26 mouse cellular contexts compared by ENCODE assay signal in genomic region chr13:69944651-69945050, GRCm38 (mm10).
DNase-seq lines count a peak whose midpoint lies in the region; ATAC-seq lines count a peak whose summit lies in the region.
"Had no signal": no experiment of that assay in that cellular context is flagged by ENCODE, and none has a peak within 500 bp of the region (broad histone marks: within the 10 kb centered on the region; RNA-seq: fewer than 3 reads in every experiment).

No protein-coding gene starts in this region.

- H3K4me1 ChIP-seq in forebrain, embryonic 11.5 days (replicated peaks; ENCODE audit: control insufficient read depth, insufficient read depth, low read length) = peaks cover 2% of the 10 kb centered on the region; the same call in 1 of the 2 replicates
- H3K4me1 ChIP-seq in forebrain, embryonic 14.5 days (ENCODE audit: control insufficient read depth, insufficient read depth, low read length) = peaks cover 5% of the 10 kb centered on the region; the same call in 1 of the 2 replicates
- no peaks in the 10 kb centered on the region for H3K4me1 ChIP-seq in hindbrain, embryonic 11.5 days (replicated peaks; ENCODE audit: control insufficient read depth, insufficient read depth, low read length)
- peaks cover 3% of the 10 kb centered on the region for H3K4me1 ChIP-seq in hindbrain, embryonic 12.5 days
- H3K4me1 ChIP-seq: embryonic facial prominence, embryonic 12.5 days; embryonic facial prominence, embryonic 15.5 days had no signal

- H3K9me3 ChIP-seq in forebrain, embryonic 11.5 days (ENCODE audit: control insufficient read depth, low read length) = no peaks in the 10 kb centered on the region
- no peaks in the 10 kb centered on the region for H3K9me3 ChIP-seq in forebrain, embryonic 14.5 days (replicated peaks; ENCODE audit: control insufficient read depth, low read length)
- no peaks in the 10 kb centered on the region for H3K9me3 ChIP-seq in hindbrain, embryonic 11.5 days (ENCODE audit: control insufficient read depth, low read length)
- H3K9me3 ChIP-seq in hindbrain, embryonic 12.5 days (replicated peaks) = no peaks in the 10 kb centered on the region
- H3K9me3 ChIP-seq: embryonic facial prominence, embryonic 12.5 days; embryonic facial prominence, embryonic 15.5 days; forebrain, embryonic 12.5 days; heart, embryonic 12.5 days; heart, embryonic 15.5 days; hindbrain, embryonic 13.5 days had no signal

- H3K9ac ChIP-seq in forebrain, embryonic 11.5 days (ENCODE audit: low read length) = no peak overlapping the region
- H3K9ac ChIP-seq in forebrain, embryonic 14.5 days (ENCODE audit: low read length) = no peak overlapping the region
- no peak overlapping the region for H3K9ac ChIP-seq in hindbrain, embryonic 11.5 days (ENCODE audit: low read depth, low read length)
- H3K9ac ChIP-seq in hindbrain, embryonic 12.5 days = no peak overlapping the region
- H3K9ac ChIP-seq: embryonic facial prominence, embryonic 12.5 days; embryonic facial prominence, embryonic 15.5 days; forebrain, embryonic 12.5 days; heart, embryonic 12.5 days; heart, embryonic 15.5 days; hindbrain, embryonic 13.5 days had no signal

- H3K36me3 ChIP-seq in forebrain, embryonic 11.5 days (ENCODE audit: control insufficient read depth, insufficient read depth, low read length) = no peaks in the 10 kb centered on the region
- H3K36me3 ChIP-seq in forebrain, embryonic 14.5 days (ENCODE audit: control insufficient read depth, insufficient read depth, low read length) = no peaks in the 10 kb centered on the region
- H3K36me3 ChIP-seq in hindbrain, embryonic 11.5 days (ENCODE audit: control insufficient read depth, insufficient read depth, low read length) = no peaks in the 10 kb centered on the region
- H3K36me3 ChIP-seq in hindbrain, embryonic 12.5 days = no peaks in the 10 kb centered on the region
- H3K36me3 ChIP-seq: embryonic facial prominence, embryonic 12.5 days; embryonic facial prominence, embryonic 15.5 days; forebrain, embryonic 12.5 days; heart, embryonic 12.5 days; heart, embryonic 15.5 days; hindbrain, embryonic 13.5 days had no signal

- no peak overlapping the region for H3K4me3 ChIP-seq in forebrain, embryonic 11.5 days (ENCODE audit: low read depth, low read length)
- H3K4me3 ChIP-seq in forebrain, embryonic 14.5 days (ENCODE audit: low read depth, low read length) = no peak overlapping the region
- H3K4me3 ChIP-seq in hindbrain, embryonic 11.5 days (ENCODE audit: low read depth, low read length) = no peak overlapping the region
- no peak overlapping the region for H3K4me3 ChIP-seq in hindbrain, embryonic 12.5 days
- H3K4me3 ChIP-seq: embryonic facial prominence, embryonic 12.5 days; embryonic facial prominence, embryonic 15.5 days; forebrain, embryonic 12.5 days; heart, embryonic 12.5 days; heart, embryonic 15.5 days; hindbrain, embryonic 13.5 days had no signal

- H3K4me2 ChIP-seq in forebrain, embryonic 11.5 days (ENCODE audit: low read depth, low read length, severe bottlenecking) = no peak overlapping the region
- H3K4me2 ChIP-seq in forebrain, embryonic 14.5 days (ENCODE audit: low read length) = no peak overlapping the region
- H3K4me2 ChIP-seq in hindbrain, embryonic 11.5 days (replicated peaks; ENCODE audit: low read depth, low read length) = no peak overlapping the region
- no peak overlapping the region for H3K4me2 ChIP-seq in hindbrain, embryonic 12.5 days (replicated peaks)
- H3K4me2 ChIP-seq: embryonic facial prominence, embryonic 12.5 days; embryonic facial prominence, embryonic 15.5 days; forebrain, embryonic 12.5 days; heart, embryonic 12.5 days; heart, embryonic 15.5 days; hindbrain, embryonic 13.5 days had no signal

- 0 out of 2 replicates have a peak, but pooled peaks have one; percentile 30 for ATAC-seq in forebrain, embryonic 11.5 days (replicated peaks; ENCODE audit: low FRiP score)
- no peak for ATAC-seq in forebrain, embryonic 14.5 days
- ATAC-seq in hindbrain, embryonic 11.5 days (ENCODE audit: low FRiP score) = no peak
- no peak for ATAC-seq in hindbrain, embryonic 12.5 days (ENCODE audit: low FRiP score)
- ATAC-seq: forebrain, embryonic 16.5 days; hindbrain, postnatal 0 days; inflammation-experienced regulatory T-cells, adult 6 months; intestine, embryonic 16.5 days had no signal

- WGBS in forebrain, embryonic 11.5 days = 3% methylated on average over 1 of the region's 1 CpGs
- WGBS in forebrain, embryonic 14.5 days = 0% methylated on average over 1 of the region's 1 CpGs
- 7% methylated on average over 1 of the region's 1 CpGs for WGBS in hindbrain, embryonic 11.5 days
- 0% methylated on average over 1 of the region's 1 CpGs for WGBS in hindbrain, embryonic 12.5 days

- DNase-seq in forebrain, embryonic 11.5 days (ENCODE audit: low spot score) = no peak
- no peak for DNase-seq in forebrain, embryonic 14.5 days (ENCODE audit: low spot score)
- peak; percentile 28 for DNase-seq in hindbrain, embryonic 11.5 days (ENCODE audit: low spot score)
- DNase-seq in embryo, embryonic 10.5 days (ENCODE audit: low spot score) = peak; percentile 55
- DNase-seq in lung, postnatal 10 days = no peak
- DNase-seq in natural killer cell, adult 2 months (ENCODE audit: low spot score in 2 of 2) = no peak
- DNase-seq: adrenal gland, postnatal 10 days; adrenal gland, postnatal 36 days; cerebellum, adult 18-20 months; cerebellum, adult 9-10 months; cerebellum, postnatal 14 days; gastrocnemius, postnatal 10 days; gastrocnemius, postnatal 36 days; heart, postnatal 10 days; heart, postnatal 36 days had no signal

- H3K27ac ChIP-seq in forebrain, embryonic 11.5 days (ENCODE audit: low read depth, low read length) = no peak overlapping the region
- no peak overlapping the region for H3K27ac ChIP-seq in forebrain, embryonic 14.5 days (ENCODE audit: low read depth, low read length)
- no peak overlapping the region for H3K27ac ChIP-seq in hindbrain, embryonic 11.5 days (ENCODE audit: low read depth, low read length)
- no peak overlapping the region for H3K27ac ChIP-seq in hindbrain, embryonic 12.5 days
- H3K27ac ChIP-seq: embryonic facial prominence, embryonic 12.5 days; embryonic facial prominence, embryonic 15.5 days; forebrain, embryonic 12.5 days; heart, embryonic 15.5 days; hindbrain, embryonic 13.5 days; hindbrain, postnatal 0 days had no signal

- H3K27me3 ChIP-seq in forebrain, embryonic 11.5 days (ENCODE audit: control insufficient read depth, insufficient read depth, low read length) = no peaks in the 10 kb centered on the region
- no peaks in the 10 kb centered on the region for H3K27me3 ChIP-seq in forebrain, embryonic 14.5 days (replicated peaks; ENCODE audit: control insufficient read depth, insufficient read depth, low read length)
- H3K27me3 ChIP-seq in hindbrain, embryonic 11.5 days (ENCODE audit: control insufficient read depth, insufficient read depth, low read length) = no peaks in the 10 kb centered on the region
- H3K27me3 ChIP-seq in hindbrain, embryonic 12.5 days = no peaks in the 10 kb centered on the region
- H3K27me3 ChIP-seq: embryonic facial prominence, embryonic 12.5 days; embryonic facial prominence, embryonic 15.5 days; forebrain, embryonic 12.5 days; heart, embryonic 12.5 days; heart, embryonic 15.5 days; hindbrain, embryonic 13.5 days had no signal

Comparison
In these comparisons a context has a peak if more than half of its experiments do, and no peak if none do; other contexts are left out.
1. DNase-seq: peak in hindbrain, embryonic 11.5 days (single experiment) and embryo, embryonic 10.5 days (single experiment); none in forebrain, embryonic 11.5 days (single experiment), forebrain, embryonic 14.5 days (single experiment), lung, postnatal 10 days (single experiment) and natural killer cell, adult 2 months (0 of 2).